Mouse (Mus musculus): ENCODE measurements around the gene S100a6. TPM values are rescaled to one million over a fixed set of nuclear protein-coding genes. Genes with fewer than 3 reads are reported as not detected.

Gene S100a6
- polyA plus RNA-seq, 1 experiment = 1.3 TPM

DNA sequence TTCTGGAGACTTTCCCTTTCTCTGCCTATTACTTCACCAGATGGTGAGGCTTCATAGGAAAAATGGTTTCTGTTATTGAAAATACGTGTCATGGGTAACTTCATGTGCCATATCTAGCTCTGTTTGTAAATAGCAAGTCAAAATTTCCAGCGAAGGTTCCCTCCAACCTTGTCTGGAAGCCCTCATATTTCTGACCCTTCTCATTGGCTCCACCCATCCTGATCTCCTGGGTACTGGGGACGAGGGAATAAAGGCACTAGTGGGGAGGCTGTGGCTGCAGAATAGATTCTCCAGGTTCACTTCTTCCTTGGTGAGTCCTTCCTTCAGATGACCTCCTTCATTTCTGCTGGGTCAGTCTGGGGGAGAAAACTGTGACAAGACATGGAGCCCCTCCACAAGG lies 4.5 kb upstream of the S100a6 start, which contains the start of gene S100a5:
TSS of gene S100a5 (plus strand) at position 301 of the 400 bp plus-strand sequence.
- Histone ChIP-seq H3K9me3 (no peaks in the 10 kb centered on the region), H3K4me3 (replicated peaks) (no peak within 1 kb of the TSS), H3K36me3 (replicated peaks; ENCODE audit: low read length) (no peaks in the 10 kb centered on the region), H3K4me1 (peaks cover 62% of the 10 kb centered on the region), H3K27me3 (replicated peaks) (peaks cover 83% of the 10 kb centered on the region)
- no peak for TF ChIP-seq GATA1 (IDR thresholded peaks at IDR 0.05; ENCODE audit: borderline replicate concordance, low read length)
- TF ChIP-seq FLI1 (IDR thresholded peaks at IDR 0.05; ENCODE audit: low read length) = no peak

DNA sequence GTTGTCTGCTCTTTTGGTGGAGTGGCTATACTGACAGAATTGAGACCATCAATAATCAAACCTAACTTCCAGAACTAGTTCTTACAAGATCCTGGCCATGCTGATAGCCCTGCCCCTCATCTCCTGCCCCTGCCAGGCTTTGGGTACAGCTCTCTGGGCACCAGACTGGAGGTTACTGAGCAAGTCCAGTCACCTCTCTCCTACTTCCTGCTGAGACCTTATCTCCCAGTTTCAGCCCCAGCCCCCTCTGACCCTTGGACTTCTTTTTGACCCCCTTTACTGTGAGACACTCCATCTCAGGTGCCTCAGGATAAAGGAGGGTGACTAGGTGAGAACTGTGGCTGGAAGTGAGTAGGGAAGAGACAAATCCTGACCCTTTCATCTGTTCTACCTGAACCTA lies 3.6 kb upstream of the S100a6 start:
- peaks cover 62% of the 10 kb centered on the region for H3K4me1 ChIP-seq
- H3K9me3 ChIP-seq = no peaks in the 10 kb centered on the region
- no peak overlapping the region for H3K4me3 ChIP-seq (replicated peaks)
- no peaks in the 10 kb centered on the region for H3K36me3 ChIP-seq (replicated peaks; ENCODE audit: low read length)
- TF ChIP-seq GATA1 (IDR thresholded peaks at IDR 0.05; ENCODE audit: borderline replicate concordance, low read length) = no peak
- no peak for TF ChIP-seq FLI1 (IDR thresholded peaks at IDR 0.05; ENCODE audit: low read length)
- peaks cover 88% of the 10 kb centered on the region for H3K27me3 ChIP-seq (replicated peaks)

DNA sequence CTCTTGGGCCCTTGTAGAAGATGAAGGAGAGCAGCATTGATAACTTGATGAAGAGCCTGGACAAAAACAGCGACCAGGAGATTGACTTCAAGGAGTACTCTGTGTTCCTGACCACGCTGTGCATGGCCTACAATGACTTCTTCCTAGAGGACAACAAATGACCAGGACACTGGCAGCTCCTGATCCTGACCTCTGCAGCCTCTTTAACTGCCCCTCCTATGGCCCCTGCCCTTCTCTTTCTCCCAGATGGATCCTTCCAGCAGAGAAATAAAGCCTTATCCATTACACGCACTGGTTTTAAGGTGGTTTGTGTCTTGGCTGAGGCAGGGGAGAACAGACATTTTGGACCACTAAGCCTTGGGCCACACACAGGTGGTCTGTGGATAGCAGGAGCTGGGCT lies 1.2 kb upstream of the S100a6 start:
- Histone ChIP-seq H3K36me3 (replicated peaks; ENCODE audit: low read length) (no peaks in the 10 kb centered on the region), H3K4me1 (peaks cover 53% of the 10 kb centered on the region), H3K4me3 (replicated peaks) (no peak overlapping the region), H3K9me3 (no peaks in the 10 kb centered on the region), H3K27me3 (replicated peaks) (peaks cover 74% of the 10 kb centered on the region)
- TF ChIP-seq GATA1 (IDR thresholded peaks at IDR 0.05; ENCODE audit: borderline replicate concordance, low read length) (no peak), FLI1 (IDR thresholded peaks at IDR 0.05; ENCODE audit: low read length) (no peak)

DNA sequence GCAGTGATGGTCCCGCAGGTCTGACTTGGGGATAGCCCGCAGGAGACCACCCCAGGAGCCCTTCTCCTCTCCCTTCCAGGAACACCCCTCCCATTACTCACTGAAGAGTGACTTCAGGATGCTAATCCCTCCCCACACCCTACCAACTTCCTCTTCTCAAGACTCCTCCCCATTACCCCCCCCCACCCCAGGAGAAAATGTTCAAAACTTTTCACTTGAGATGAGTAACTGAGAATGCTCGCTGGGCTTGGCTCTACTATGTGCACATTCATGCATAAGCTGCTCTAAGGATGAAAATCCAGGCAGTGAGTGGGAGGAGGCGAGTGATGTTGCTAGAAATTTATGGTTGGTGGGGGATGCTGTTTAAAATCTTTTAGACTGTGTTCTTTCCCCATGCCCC lies 621 bp upstream of the S100a6 start:
- no peak for TF ChIP-seq FLI1 (IDR thresholded peaks at IDR 0.05; ENCODE audit: low read length)
- no peak for TF ChIP-seq GATA1 (IDR thresholded peaks at IDR 0.05; ENCODE audit: borderline replicate concordance, low read length)
- Histone ChIP-seq H3K4me3 (replicated peaks) (no peak overlapping the region), H3K4me1 (peaks cover 53% of the 10 kb centered on the region), H3K9me3 (no peaks in the 10 kb centered on the region), H3K36me3 (replicated peaks; ENCODE audit: low read length) (no peaks in the 10 kb centered on the region), H3K27me3 (replicated peaks) (peaks cover 72% of the 10 kb centered on the region)

DNA sequence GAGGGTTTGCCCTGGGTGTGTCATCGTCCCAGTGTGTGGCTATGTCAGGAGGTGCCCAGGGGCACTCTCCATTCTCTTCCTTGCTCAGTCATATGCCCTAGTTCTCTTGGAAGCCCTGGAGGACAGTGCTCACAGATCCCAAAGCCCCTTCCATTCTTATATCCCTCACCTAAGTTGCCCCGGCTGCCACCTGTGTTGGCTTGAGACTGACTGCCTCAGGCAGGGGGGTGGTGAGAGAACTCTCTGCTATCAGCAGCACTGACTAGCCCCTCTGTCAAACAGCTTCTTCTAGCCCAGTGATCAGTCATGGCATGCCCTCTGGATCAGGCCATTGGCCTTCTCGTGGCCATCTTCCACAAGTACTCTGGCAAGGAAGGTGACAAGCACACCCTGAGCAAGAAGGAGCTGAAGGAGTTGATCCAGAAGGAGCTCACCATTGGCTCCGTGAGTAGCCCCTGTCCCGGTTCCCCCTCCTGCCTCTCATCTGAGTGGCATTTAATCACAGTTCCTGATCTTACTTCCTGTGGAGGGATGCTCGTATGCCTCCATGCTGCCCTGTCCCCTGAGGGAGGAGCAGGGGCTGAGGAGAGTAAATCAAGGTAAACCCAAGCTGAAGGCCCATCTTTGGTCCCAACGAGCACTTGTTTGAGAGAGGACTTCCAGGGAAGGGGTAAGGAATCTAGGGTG lies 922 bp downstream of the S100a6 start:
- H3K27me3 ChIP-seq (replicated peaks) = peaks cover 57% of the 10 kb centered on the region
- H3K4me3 ChIP-seq (replicated peaks) = peak overlapping the region; percentile 88
- H3K36me3 ChIP-seq (replicated peaks; ENCODE audit: low read length) = no peaks in the 10 kb centered on the region
- H3K4me1 ChIP-seq = peaks cover 48% of the 10 kb centered on the region
- no peak for TF ChIP-seq FLI1 (IDR thresholded peaks at IDR 0.05; ENCODE audit: low read length)
- TF ChIP-seq GATA1 (IDR thresholded peaks at IDR 0.05; ENCODE audit: borderline replicate concordance, low read length) = no peak
- no peaks in the 10 kb centered on the region for H3K9me3 ChIP-seq

DNA sequence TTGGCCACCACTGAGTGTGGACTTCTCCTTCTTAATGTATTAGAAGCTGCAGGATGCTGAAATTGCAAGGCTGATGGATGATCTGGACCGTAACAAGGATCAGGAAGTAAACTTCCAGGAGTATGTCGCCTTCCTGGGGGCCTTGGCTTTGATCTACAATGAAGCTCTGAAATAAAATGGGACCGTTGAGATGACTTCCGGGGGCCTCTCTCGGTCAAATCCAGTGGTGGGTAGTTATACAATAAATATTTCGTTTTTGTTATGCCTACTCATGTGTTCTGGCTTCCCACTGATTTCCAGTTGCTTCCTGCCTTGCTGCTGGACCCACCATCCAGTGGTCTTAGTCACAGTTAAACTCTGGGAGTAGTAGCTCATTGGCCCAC lies 1.5 kb downstream of the S100a6 start:
- Histone ChIP-seq H3K36me3 (replicated peaks; ENCODE audit: low read length) (no peaks in the 10 kb centered on the region), H3K4me1 (peaks cover 42% of the 10 kb centered on the region), H3K4me3 (replicated peaks) (peak overlapping the region; percentile 88), H3K27me3 (replicated peaks) (peaks cover 51% of the 10 kb centered on the region), H3K9me3 (no peaks in the 10 kb centered on the region)
- TF ChIP-seq FLI1 (IDR thresholded peaks at IDR 0.05; ENCODE audit: low read length) = no peak
- TF ChIP-seq GATA1 (IDR thresholded peaks at IDR 0.05; ENCODE audit: borderline replicate concordance, low read length) = no peak

DNA sequence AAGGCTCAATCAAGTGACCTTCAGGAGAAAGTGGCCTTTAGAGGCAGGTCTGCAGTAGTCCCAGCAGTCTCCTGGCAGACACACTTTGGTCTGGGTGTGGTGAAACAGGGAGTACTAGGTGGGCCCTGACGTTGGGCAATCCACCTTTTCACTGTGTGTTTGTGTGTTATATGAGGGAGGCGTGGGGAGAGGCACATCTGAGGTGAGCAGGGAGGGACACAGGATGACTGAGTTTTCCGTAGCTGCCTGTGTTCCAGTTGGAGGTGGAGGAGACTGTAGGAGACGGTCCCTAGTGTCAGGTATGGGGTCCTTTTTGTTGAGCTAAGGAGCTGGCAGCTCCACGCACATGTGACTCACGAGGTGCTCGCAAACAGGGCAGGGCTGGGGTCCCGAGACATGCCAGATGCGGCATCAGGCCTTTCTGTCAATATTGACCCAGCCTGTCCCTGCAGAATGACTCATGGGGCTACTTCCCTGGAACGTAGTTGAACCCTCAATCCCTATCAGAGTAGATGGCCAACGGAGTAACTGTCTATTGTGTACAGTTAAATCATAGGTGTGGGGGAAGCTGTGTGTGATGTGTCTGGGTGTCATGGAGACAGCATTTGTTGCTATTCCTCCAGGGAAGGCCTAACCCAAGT lies 2.0 kb downstream of the S100a6 start:
- no peak for TF ChIP-seq GATA1 (IDR thresholded peaks at IDR 0.05; ENCODE audit: borderline replicate concordance, low read length)
- no peak for TF ChIP-seq FLI1 (IDR thresholded peaks at IDR 0.05; ENCODE audit: low read length)
- Histone ChIP-seq H3K9me3 (no peaks in the 10 kb centered on the region), H3K27me3 (replicated peaks) (peaks cover 46% of the 10 kb centered on the region), H3K4me1 (peaks cover 40% of the 10 kb centered on the region), H3K36me3 (replicated peaks; ENCODE audit: low read length) (no peaks in the 10 kb centered on the region), H3K4me3 (replicated peaks) (peak overlapping the region; percentile 56)

DNA sequence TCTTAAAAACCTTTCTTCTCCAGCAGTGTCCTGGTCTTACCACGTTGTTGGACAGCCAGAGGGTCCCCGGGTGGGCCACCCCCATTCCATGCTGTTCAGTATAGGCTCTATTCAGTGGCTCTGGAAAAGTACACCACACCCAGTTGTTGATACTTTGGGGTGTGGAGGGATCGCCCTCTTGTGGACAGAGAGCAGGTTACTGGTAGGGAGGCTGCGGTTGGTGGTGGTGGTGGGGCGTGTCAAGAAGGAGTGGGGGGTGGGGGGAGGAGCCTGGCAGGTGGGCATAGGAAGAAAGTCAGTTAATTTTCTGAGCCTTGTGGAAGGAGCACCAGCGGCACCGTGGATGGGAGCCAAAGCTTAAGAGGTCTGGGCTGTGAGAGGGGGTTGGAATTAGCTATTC lies 2.7 kb downstream of the S100a6 start:
- peaks cover 40% of the 10 kb centered on the region for H3K4me1 ChIP-seq
- H3K27me3 ChIP-seq (replicated peaks) = peaks cover 40% of the 10 kb centered on the region
- TF ChIP-seq FLI1 (IDR thresholded peaks at IDR 0.05; ENCODE audit: low read length) = no peak
- no peak for TF ChIP-seq GATA1 (IDR thresholded peaks at IDR 0.05; ENCODE audit: borderline replicate concordance, low read length)
- H3K4me3 ChIP-seq (replicated peaks) = no peak overlapping the region
- no peaks in the 10 kb centered on the region for H3K9me3 ChIP-seq
- H3K36me3 ChIP-seq (replicated peaks; ENCODE audit: low read length) = no peaks in the 10 kb centered on the region

DNA sequence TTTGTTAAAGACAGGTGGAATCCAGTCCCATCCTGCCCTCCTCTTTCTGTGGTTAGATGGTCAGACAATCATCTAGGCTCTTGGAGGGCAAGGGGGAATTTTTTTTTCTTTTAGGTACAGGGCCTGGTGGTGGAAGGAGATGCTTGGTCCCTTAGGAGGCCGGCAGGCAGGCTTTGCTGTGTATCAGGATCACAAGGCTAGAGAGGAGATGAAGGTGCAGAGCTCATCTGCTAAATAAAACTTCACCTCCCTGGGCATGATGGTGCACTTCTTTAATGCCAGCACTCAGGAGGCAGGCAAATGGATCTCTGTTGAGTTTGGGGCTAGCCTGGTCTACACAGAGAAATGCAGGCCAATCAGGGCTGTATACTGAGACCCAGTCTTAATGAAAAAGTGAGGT lies 3.2 kb downstream of the S100a6 start:
- TF ChIP-seq GATA1 (IDR thresholded peaks at IDR 0.05; ENCODE audit: borderline replicate concordance, low read length) (no peak), FLI1 (IDR thresholded peaks at IDR 0.05; ENCODE audit: low read length) (no peak)
- Histone ChIP-seq H3K27me3 (replicated peaks) (peaks cover 38% of the 10 kb centered on the region), H3K4me3 (replicated peaks) (no peak overlapping the region), H3K9me3 (no peaks in the 10 kb centered on the region), H3K36me3 (replicated peaks; ENCODE audit: low read length) (no peaks in the 10 kb centered on the region), H3K4me1 (peaks cover 40% of the 10 kb centered on the region)

DNA sequence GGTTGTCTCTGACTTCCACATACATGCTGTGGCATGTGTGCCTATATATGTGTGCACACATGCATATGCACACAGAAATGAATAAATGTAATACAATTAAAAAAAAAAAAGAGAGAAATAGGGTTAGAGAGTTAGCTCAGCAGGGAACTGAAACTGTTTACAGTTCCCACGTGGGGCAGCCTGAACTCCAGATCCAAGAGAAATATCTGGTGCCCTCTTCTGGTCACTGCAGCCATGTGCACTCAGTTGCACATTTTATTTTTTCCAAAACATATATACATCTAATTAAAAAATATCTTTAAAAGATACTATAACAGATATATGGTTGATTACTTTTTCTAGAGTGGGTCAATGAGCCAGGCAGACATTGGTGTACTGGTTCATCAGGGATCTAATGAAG lies 4.9 kb downstream of the S100a6 start:
- TF ChIP-seq GATA1 (IDR thresholded peaks at IDR 0.05; ENCODE audit: borderline replicate concordance, low read length) = no peak
- no peak for TF ChIP-seq FLI1 (IDR thresholded peaks at IDR 0.05; ENCODE audit: low read length)
- no peak overlapping the region for H3K4me3 ChIP-seq (replicated peaks)
- H3K9me3 ChIP-seq = no peaks in the 10 kb centered on the region
- no peaks in the 10 kb centered on the region for H3K36me3 ChIP-seq (replicated peaks; ENCODE audit: low read length)
- peaks cover 34% of the 10 kb centered on the region for H3K27me3 ChIP-seq (replicated peaks)
- peaks cover 32% of the 10 kb centered on the region for H3K4me1 ChIP-seq

Measured in megakaryocyte, embryonic 14.5 days (primary cell).